Mouse (Mus musculus) cerebellum, postnatal 36 days (tissue): ENCODE measurements around the gene Ift27.
A peak's percentile ranks its signal among the peaks of the same experiment; 100 is the strongest.

Experiments used
- DNase-seq, 2 experiments: peaks; one replicate each; pipeline ENCODE4 v3.0.0; 2021 to 2022; ENCODE audit warnings: mixed read lengths in 2 of 2

The Ift27 gene

GRCm38 (mm10) chr15:78171651-78172050 lies 2.3 kb downstream of the Ift27 start:
- DNase-seq, result no peak

- DNase-seq, result no peak
These were observed 3.2 kb downstream of the Ift27 start for GRCm38 (mm10) chr15:78170708-78171107.

- no peak for DNase-seq
These were observed 4.3 kb downstream of the Ift27 start for GRCm38 (mm10) chr15:78169566-78169965.

- no peak for DNase-seq
These were observed 8.6 kb downstream of the Ift27 start for GRCm38 (mm10) chr15:78165292-78165691.

GRCm38 (mm10) chr15:78164466-78164865 lies 9.4 kb downstream of the Ift27 start:
- DNase-seq, result no peak

GRCm38 (mm10) chr15:78161946-78162345 lies 12.0 kb downstream of the Ift27 start:
- no peak for DNase-seq

DNA sequence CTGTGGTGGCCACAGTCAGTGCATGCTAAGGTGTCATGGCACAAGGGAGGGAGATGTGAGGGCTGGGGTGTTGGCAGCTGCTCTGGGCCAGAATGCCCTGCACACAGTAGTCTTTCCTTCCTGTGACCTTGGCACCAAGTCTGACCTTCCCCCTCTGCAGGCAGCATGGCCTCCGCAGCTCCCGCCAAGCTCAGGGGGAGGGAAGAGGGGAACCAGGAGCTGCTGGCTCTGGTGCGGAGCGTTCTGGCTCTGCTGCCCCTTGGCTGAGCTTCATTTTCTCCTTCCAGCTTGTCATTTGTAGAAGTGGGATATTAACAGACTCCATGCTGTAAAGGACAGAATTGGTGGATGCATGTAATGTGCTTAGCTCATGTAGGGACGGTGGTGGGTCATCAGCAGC lies 15.6 kb downstream of the Ift27 start:
- DNase-seq, result no peak

GRCm38 (mm10) chr15:78157824-78158223 lies 16.1 kb downstream of the Ift27 start:
- DNase-seq, result no peak

DNA sequence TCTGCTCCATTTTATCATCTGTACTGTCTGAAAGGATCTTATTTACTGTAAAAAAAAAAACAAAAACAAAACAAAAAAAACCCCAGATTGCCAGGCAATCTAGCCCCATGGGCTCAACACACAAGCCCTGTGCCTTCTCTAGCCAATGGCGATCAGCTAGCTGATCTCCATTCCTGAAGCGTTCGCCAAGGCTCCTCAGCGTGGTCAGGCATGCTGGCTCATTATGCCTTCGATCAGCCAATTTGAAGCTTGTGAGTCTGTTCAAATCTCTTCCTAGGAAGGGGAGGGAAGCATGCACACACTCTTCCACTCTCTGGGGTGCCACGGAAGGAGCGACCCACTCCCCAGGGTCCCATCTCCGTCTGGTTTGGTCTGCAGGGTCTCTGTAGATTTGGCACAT lies 16.6 kb downstream of the Ift27 start:
- DNase-seq, result no peak

- no peak for DNase-seq
These were observed 18.5 kb downstream of the Ift27 start for GRCm38 (mm10) chr15:78155421-78155820.

DNA sequence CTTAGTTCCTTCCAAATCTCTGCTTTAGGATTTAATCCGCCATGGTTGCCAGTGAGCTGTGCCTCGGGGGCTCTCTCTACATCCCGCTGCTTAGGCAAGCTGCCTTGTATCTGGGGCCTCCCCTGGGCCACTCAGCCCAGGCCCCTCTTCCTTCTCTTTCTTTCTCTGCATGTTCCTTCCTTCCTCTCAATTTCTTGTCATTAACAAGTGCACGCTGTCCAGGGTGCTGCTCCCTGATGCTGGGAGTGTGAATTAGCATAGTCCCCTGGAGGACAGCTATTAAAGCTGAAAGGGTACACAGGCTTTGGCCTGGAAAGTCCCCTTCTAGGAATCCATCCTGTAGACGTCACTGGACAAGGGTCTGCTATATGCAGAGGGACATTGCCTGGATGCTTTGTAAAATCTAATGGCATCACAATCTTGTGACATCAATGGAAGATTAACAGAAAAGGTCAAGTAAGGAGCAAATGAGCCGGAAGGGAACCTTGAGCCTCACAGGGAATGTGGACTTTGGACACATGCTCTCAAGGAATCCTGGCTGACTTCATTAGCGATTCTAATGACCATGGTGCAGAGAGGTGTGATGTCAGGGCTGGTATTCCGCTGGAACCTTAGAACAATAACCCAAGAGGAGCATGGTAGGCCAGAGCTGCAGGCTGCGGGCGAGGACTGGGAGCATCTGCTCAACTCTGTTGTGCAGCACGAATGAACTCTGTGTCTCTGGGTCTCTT lies 20.7 kb downstream of the Ift27 start:
- DNase-seq, result no peak

DNA sequence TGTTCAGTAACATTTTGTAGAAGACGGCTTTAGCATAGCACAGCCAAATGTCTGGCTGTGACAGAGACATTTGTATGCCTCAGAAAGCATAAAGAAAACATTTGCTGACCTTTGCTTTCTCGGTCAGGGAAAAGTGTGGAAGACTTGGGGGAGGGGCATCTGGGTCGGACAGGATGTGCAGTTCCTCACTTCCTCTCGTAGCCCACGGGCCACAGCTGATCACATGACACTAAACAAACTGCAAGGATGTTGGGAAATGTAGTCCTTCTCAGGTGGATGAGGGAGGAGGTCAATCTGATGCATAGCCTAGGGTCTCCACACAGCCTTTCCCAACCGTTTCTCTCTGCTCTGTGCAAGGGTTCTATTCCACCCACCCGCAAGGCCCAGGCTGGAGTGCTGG lies 25.3 kb downstream of the Ift27 start:
- no peak for DNase-seq

DNA sequence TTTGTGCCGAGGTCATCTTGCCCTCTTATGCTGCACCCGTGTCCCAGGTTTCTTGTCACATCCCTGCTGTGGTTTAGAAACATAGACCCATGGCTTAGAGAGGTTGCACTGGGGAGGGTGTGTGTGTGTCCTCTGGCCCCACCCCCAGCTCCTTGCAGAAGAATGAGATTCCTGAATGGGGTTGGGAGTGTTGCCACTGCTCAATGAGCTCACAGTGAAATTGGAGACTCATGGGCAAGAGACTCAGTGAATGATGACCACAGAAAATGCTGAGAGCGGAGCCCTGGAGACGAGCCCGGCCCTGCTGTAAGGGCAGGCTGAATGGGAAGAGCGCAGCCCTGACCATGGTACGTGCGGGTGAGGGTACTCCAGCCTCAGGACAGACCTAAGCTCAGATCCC lies 33.7 kb downstream of the Ift27 start:
- no peak for DNase-seq

DNA sequence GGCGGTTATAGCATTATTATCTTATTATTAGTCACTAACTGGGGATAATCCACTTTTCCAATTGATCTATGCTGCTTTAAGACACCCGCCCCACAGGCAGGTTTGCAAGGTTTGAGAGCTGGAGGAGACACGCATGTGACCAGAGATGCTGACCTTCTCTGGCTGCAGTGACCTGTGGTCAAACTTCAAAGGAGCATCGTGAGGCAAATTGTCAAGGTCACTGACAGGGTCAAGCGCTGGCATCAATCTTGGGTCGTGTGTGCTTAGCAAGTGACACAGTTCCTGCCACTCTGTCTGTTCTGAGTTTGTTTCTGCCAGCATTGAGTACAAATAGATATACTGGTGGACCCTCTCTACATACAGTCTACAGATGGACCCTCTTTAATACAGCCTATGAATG lies 39.3 kb downstream of the Ift27 start:
- no peak for DNase-seq

DNA sequence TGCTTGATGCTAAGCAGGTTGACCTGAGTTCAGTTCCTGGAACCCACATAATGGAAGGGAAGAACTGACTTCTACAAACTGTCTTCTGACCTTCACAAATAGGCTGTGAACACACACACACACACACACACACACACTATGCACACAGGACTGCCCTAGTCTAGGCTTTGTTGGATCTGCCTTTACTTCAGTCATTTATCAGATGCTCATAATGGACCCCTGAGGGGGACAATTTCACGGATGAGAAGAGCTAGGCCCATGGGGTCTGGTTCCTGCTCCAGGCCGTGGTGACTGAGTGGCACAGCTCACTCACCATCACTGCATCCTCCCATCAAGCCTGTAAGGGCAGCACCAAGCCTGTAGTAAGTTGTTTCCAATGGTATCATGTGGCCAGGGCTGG lies 40.5 kb downstream of the Ift27 start:
- no peak for DNase-seq

GRCm38 (mm10) chr15:78119704-78120103 lies 54.2 kb downstream of the Ift27 start, which contains the start of gene Cacng2:
Gene Cacng2, minus strand, starts transcription at chr15:78120028.
- DNase-seq, result peak; percentile 77 to 79

DNA sequence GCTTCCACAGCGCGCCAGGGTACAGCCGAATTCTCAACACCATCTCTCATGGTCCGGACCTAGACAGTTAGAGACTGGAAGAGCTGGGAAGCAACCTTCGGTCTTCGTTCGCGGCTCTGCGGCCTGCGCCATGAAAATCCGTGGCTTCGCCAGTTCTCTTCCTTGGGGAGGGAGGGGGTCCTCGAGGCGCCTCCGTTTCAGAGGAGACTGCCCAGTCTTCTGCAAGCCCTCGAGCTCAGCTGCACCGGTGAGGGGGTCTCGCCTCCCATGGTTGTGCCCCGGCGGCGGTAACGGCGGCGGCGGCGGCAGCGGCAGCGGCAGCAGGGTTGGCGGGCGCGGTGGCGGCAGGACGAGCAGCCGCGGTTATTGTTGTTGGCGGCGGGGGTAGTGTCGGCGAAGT lies 54.7 kb downstream of the Ift27 start:
- no peak for DNase-seq

- peak in 1 of 2 experiments; percentile 62 for DNase-seq
These were observed 55.5 kb downstream of the Ift27 start for GRCm38 (mm10) chr15:78118275-78118995.

DNA sequence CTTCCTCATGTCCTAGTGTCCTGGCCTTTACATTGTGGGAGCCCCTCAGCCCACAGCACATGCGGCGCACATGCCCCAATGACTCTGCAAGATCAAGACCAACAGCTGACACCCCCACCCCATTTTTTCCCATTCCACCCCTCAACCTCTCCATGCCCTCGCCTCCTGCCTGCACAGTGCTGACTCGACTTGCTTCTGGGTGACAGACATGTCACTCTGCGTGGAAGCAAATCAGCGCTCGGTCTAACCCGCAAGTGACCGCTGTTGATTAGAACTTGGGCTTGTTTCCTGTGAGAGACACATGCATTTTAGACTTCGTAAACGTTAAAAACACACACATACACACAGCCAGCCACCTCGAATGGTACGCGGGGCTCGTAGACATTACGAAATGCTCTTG lies 56.2 kb downstream of the Ift27 start:
- peak in 1 of 2 experiments; percentile 45 for DNase-seq

GRCm38 (mm10) chr15:78116936-78117335 lies 57.0 kb downstream of the Ift27 start:
- no peak for DNase-seq

DNA sequence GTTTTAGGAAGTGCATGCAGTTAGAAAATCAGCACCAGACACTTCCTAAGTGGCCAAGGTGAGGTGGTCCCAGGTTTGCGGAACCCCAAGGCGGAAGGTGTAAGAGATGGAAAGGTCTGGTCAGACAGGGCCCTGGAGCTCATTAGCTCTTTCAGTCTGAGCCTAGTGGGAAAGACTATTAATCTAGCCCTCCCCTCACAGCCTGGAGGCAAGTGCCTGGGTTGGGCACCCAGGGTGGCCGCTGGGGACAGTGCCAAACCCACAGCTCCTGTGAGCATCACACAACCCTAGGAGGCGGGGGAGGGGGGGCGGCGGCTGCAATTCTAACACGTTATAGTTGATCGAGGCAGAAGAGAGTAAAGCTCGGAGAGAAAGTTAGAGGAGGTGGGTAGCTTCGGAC lies 57.7 kb downstream of the Ift27 start:
- DNase-seq, result peak; percentile 38 to 46
